Mouse (Mus musculus) ES-Bruce4 (cell line): ENCODE measurements at regions not wholly inside any gene's neighbourhood (a gene's known extent, or its start where the extent isn't known, plus 50 kb on each side); places are given as distances from the start of the nearest gene placed in this dataset.

Experiments used
- CTCF ChIP-seq: IDR thresholded peaks from one replicate; pipeline ENCODE4 v1.8.1; 2011; ENCODE audit warnings: low read depth, low read length
- EP300 ChIP-seq: IDR thresholded peaks from 2 replicates; pipeline ENCODE4 v1.6.1; 2011; ENCODE audit warnings: low read depth, low read length; ENCODE audit not compliant: insufficient read depth
- POLR2A ChIP-seq: IDR thresholded peaks from one replicate; pipeline ENCODE4 v1.8.1; 2011; ENCODE audit warnings: low read length; ENCODE audit not compliant: insufficient read depth

GRCm38 (mm10) chr5:97167401-97168249 lies 56.2 kb upstream of the Paqr3 start:
- TF ChIP-seq POLR2A = no peak
- no peak for TF ChIP-seq EP300
- TF ChIP-seq CTCF = no peak
